Mouse (Mus musculus): ENCODE measurements around the gene Olfr1122.

DNA sequence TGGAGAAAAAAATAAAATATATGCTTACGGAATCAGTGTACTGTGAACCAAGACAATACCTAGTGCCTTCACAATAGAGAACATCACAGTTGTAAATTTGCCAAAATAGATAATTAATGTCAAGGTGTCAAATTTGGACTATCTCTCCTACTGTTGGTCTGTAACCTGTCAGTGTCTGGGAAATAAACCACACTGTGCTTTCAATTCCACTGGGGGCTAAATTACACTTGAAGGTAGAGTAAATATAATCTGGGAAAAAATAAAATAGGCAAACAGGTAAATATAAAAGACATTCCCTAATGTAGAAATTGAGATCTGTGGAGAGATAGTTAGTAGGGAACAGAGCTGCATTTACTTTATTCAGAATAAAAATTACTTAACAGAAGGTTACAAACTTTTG is 44.3 kb downstream of the Olfr1122 start, which contains the start of gene Olfr1124:
- no peak for TF ChIP-seq CTCF (IDR thresholded peaks at IDR 0.05; ENCODE audit: low read depth)
- TF ChIP-seq EP300 (IDR thresholded peaks at IDR 0.05; ENCODE audit: low read depth), result no peak

Data from liver, postnatal 0 days (tissue).